Mouse (Mus musculus): ENCODE results near the gene Tenm4. TPM values are rescaled to one million over a fixed set of nuclear protein-coding genes. Genes with fewer than 3 reads are reported as not detected.

Tenm4 gene
- polyA plus RNA-seq, 1 experiment from 2014 or later: 48.9 TPM

DNA sequence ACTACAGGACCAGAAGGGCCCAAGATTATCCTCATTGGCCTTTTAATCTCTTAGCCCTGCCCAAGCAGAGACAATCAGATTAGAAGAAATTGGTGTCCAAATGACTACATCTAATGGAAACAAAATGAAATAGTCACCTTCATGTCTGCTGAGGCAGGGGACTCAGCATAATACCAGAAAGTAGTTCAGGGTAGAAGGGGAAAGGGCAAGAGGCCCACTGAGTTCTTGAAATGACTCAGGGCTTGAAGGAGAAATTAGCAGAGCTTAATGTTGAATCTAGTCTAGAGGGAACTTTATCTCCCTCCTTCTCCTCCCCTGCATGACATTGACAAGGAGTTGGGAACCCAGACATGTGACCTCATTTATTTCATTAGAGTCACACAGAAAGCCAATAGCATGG is 643.5 kb downstream of the Tenm4 start:
- no peak overlapping the region for H3K4me2 ChIP-seq (ENCODE audit: low read length)
- DNase-seq (ENCODE audit: low spot score) (no peak), ATAC-seq (no peak)
- H3K36me3 ChIP-seq (ENCODE audit: control insufficient read depth, insufficient read depth, low read length): peaks cover 5% of the 10 kb centered on the region; the same call in 1 of the 2 replicates
- H3K9me3 ChIP-seq (replicated peaks; ENCODE audit: control insufficient read depth, low read length): no peaks in the 10 kb centered on the region
- no peak overlapping the region for H3K27ac ChIP-seq (ENCODE audit: low read depth, low read length)
- H3K4me1 ChIP-seq (ENCODE audit: control insufficient read depth, insufficient read depth, low read length): peaks cover 5% of the 10 kb centered on the region; the same call in 1 of the 2 replicates
- H3K27me3 ChIP-seq (replicated peaks; ENCODE audit: control insufficient read depth, insufficient read depth, low read length): no peaks in the 10 kb centered on the region
- no peak overlapping the region for H3K9ac ChIP-seq (ENCODE audit: low read length)
- no peak overlapping the region for H3K4me3 ChIP-seq (ENCODE audit: low read depth, low read length)

DNA sequence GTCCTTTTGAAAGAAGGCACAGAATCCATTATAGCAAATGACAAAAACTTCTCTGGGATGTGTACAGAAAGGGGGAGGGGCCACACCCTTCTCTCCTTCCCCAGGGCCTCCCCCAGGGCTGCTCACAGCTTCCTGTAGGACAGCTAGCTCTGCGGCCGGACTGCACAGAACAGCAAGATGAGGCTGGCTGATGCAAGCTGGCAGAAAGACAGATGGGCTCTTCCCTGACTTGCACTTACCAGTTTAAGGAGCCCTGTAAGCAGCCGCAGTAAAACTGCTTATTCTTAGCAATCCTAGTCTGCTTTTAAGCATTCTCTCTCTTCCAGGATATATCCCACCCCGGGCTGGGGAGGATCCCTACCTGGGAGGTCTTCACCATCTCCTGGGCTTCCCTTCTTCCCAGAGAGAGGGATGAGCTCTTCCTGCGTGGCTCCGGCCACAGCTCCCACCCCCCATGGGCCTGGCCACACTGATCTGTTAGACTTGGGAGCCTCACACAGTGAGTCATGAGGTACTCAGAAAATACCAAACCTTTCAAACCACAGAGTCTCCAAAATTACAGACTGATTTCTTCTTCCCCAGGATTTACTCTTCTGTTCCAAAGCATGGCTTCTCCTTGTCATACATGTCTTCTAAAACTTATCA is 646.1 kb downstream of the Tenm4 start:
- Histone ChIP-seq H3K4me2 (ENCODE audit: low read length) (no peak overlapping the region), H3K4me1 (ENCODE audit: control insufficient read depth, insufficient read depth, low read length) (peaks cover 5% of the 10 kb centered on the region; the same call in 1 of the 2 replicates), H3K4me3 (ENCODE audit: low read depth, low read length) (no peak overlapping the region), H3K9me3 (replicated peaks; ENCODE audit: control insufficient read depth, low read length) (no peaks in the 10 kb centered on the region), H3K27me3 (replicated peaks; ENCODE audit: control insufficient read depth, insufficient read depth, low read length) (no peaks in the 10 kb centered on the region), H3K36me3 (ENCODE audit: control insufficient read depth, insufficient read depth, low read length) (no peaks in the 10 kb centered on the region), H3K27ac (ENCODE audit: low read depth, low read length) (peak overlapping the region; percentile 29; the same call in 1 of the 2 replicates), H3K9ac (ENCODE audit: low read length) (0 out of 2 replicates have a peak overlapping the region, but pooled peaks have one; percentile 9)
- ATAC-seq (peak; percentile 26; the same call in 1 of the 2 replicates), DNase-seq (ENCODE audit: low spot score) (no peak)
- 46% methylated on average over 6 of the region's 6 CpGs for WGBS

DNA sequence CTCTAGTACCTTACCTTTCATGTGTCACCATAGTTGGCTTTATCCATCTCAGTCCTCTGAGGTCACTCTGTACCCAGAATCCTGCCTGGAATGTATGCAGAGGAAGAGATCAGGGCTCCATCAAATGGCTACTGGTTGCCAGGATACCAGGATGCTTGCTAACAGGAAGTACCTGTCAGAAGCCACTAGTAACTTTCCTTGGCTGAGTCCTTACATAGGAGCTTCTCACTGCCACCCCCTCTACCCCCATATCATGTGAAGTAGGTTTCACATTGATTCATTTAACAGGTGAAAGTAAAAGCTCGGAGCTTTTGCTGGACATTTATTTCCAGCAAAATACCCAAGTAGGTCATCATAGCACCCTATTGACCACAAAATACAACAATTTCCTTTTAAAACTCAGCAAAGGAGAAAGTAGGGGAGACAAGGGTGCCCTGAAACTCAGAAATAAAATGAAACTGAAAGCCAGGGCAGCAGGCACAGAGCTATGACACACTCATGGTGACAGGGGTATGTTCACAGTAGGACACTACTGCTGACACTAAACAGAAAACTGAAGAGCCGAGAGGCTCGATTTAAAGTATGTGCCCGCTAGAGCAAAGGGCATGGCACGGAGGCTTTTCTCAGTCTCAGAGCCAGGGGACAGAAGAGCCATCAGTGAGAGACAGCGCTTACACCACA is 647.3 kb downstream of the Tenm4 start:
- Histone ChIP-seq H3K9ac (ENCODE audit: low read length) (no peak overlapping the region), H3K4me1 (ENCODE audit: control insufficient read depth, insufficient read depth, low read length) (peaks cover 5% of the 10 kb centered on the region; the same call in 1 of the 2 replicates), H3K27me3 (replicated peaks; ENCODE audit: control insufficient read depth, insufficient read depth, low read length) (no peaks in the 10 kb centered on the region), H3K4me2 (ENCODE audit: low read length) (no peak overlapping the region), H3K9me3 (replicated peaks; ENCODE audit: control insufficient read depth, low read length) (no peaks in the 10 kb centered on the region), H3K27ac (ENCODE audit: low read depth, low read length) (no peak overlapping the region), H3K36me3 (ENCODE audit: control insufficient read depth, insufficient read depth, low read length) (no peaks in the 10 kb centered on the region), H3K4me3 (ENCODE audit: low read depth, low read length) (no peak overlapping the region)
- ATAC-seq (no peak), DNase-seq (ENCODE audit: low spot score) (no peak)
- WGBS: 95% methylated on average over 6 of the region's 6 CpGs

DNA sequence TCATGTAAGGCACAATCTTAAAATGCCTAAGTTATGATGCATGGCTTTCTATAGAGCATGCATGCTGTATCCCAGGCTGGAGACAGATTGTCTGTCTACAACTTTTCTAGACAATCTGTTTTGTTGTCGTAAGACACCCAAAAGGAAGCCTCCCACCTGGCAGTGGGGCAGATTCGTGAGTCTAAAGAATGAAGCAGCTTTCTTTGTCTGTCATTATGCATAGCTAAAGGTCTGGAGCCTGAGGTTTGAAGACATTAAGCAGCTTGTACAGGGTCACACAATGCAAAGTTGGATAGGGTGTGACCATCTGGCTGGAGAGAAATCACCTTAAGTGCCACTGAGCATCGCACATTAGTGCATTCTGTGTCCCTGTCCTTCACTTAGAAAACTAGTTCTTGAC is 648.5 kb downstream of the Tenm4 start:
- H3K9ac ChIP-seq (ENCODE audit: low read length): no peak overlapping the region
- no peak overlapping the region for H3K27ac ChIP-seq (ENCODE audit: low read depth, low read length)
- no peak for ATAC-seq
- H3K4me3 ChIP-seq (ENCODE audit: low read depth, low read length): no peak overlapping the region
- peaks cover 4% of the 10 kb centered on the region; the same call in 1 of the 2 replicates for H3K36me3 ChIP-seq (ENCODE audit: control insufficient read depth, insufficient read depth, low read length)
- H3K4me2 ChIP-seq (ENCODE audit: low read length): no peak overlapping the region
- no peaks in the 10 kb centered on the region for H3K27me3 ChIP-seq (replicated peaks; ENCODE audit: control insufficient read depth, insufficient read depth, low read length)
- WGBS: 68% methylated on average over 3 of the region's 3 CpGs
- no peak for DNase-seq (ENCODE audit: low spot score)
- H3K4me1 ChIP-seq (ENCODE audit: control insufficient read depth, insufficient read depth, low read length): peaks cover 5% of the 10 kb centered on the region; the same call in 1 of the 2 replicates
- no peaks in the 10 kb centered on the region for H3K9me3 ChIP-seq (replicated peaks; ENCODE audit: control insufficient read depth, low read length)

DNA sequence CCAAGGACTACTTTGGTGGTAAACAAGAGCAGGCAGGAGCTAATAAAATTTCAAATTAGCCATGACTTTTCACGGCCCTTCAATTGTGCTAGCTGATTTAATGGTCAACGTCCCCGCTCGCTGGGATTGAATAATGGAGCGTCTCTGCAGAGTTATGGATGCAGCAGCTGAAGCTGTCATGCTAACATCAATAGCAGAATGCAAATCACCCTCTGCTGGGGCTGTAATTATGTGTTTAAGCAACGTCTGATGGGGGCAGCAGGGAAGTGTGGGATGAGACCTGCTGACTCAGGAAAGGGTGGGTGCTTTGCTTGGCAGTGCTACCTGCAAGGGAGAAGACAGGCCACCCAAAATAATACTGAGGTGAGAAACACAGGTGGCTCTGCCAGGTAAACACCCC is 649.3 kb downstream of the Tenm4 start:
- no peak overlapping the region for H3K27ac ChIP-seq (ENCODE audit: low read depth, low read length)
- no peaks in the 10 kb centered on the region for H3K9me3 ChIP-seq (replicated peaks; ENCODE audit: control insufficient read depth, low read length)
- DNase-seq (ENCODE audit: low spot score) (peak; percentile 73), ATAC-seq (peak; percentile 78)
- H3K36me3 ChIP-seq (ENCODE audit: control insufficient read depth, insufficient read depth, low read length): peaks cover 4% of the 10 kb centered on the region; the same call in 1 of the 2 replicates
- WGBS: 41% methylated on average over 6 of the region's 6 CpGs
- peaks cover 5% of the 10 kb centered on the region; the same call in 1 of the 2 replicates for H3K4me1 ChIP-seq (ENCODE audit: control insufficient read depth, insufficient read depth, low read length)
- no peak overlapping the region for H3K4me3 ChIP-seq (ENCODE audit: low read depth, low read length)
- no peak overlapping the region for H3K4me2 ChIP-seq (ENCODE audit: low read length)
- no peak overlapping the region for H3K9ac ChIP-seq (ENCODE audit: low read length)
- no peaks in the 10 kb centered on the region for H3K27me3 ChIP-seq (replicated peaks; ENCODE audit: control insufficient read depth, insufficient read depth, low read length)

DNA sequence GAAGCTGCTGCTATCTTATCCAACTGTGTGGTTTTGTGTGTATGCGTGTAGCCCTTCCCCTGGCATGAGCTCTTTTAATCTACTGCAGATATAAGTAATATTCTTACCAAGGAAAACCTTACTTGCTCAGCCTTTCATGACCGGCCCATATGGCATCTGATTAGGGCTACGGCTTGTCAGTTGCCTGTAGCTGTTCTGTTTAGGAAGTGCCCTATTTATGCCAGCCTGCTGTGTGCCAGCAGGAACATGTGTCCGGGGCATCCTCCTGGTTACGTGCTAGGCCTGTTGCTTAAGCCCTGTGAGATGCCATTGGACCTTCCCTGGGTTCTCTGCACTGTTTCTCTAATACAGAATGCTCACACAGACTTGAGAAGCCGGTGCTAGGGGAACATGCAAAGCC is 655.1 kb downstream of the Tenm4 start:
- Histone ChIP-seq H3K4me2 (ENCODE audit: low read length) (no peak overlapping the region), H3K27ac (ENCODE audit: low read depth, low read length) (0 out of 2 replicates have a peak overlapping the region, but pooled peaks have one; percentile 35), H3K4me3 (ENCODE audit: low read depth, low read length) (no peak overlapping the region), H3K27me3 (replicated peaks; ENCODE audit: control insufficient read depth, insufficient read depth, low read length) (no peaks in the 10 kb centered on the region), H3K36me3 (ENCODE audit: control insufficient read depth, insufficient read depth, low read length) (peaks cover 22% of the 10 kb centered on the region; the same call in 1 of the 2 replicates), H3K9ac (ENCODE audit: low read length) (no peak overlapping the region), H3K4me1 (ENCODE audit: control insufficient read depth, insufficient read depth, low read length) (peaks cover 3% of the 10 kb centered on the region; the same call in 1 of the 2 replicates), H3K9me3 (replicated peaks; ENCODE audit: control insufficient read depth, low read length) (no peaks in the 10 kb centered on the region; the same call in 1 of the 2 replicates)
- WGBS: 64% methylated on average over 6 of the region's 6 CpGs
- DNase-seq (ENCODE audit: low spot score): no peak
- no peak for ATAC-seq

DNA sequence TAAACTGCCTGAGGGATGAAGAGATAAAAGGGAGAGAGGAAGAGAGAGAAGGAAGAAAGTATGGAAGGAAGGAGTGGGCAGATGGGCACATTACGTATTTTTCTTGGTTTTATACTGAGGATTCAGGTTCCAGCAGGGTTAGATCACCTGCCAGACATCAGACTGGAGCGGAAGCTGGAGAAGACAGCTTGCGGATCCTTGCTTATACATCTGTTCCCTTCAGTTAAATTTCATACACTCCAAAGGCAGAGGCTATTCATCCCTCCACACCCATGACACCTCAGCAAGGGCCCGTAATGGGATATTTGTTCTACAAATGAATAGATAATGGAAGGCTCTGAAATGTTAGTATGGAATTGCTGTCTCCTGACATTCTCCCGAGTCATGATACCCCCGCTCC is 655.6 kb downstream of the Tenm4 start:
- Histone ChIP-seq H3K27ac (ENCODE audit: low read depth, low read length) (no peak overlapping the region), H3K9ac (ENCODE audit: low read length) (no peak overlapping the region)
- no peak for ATAC-seq

DNA sequence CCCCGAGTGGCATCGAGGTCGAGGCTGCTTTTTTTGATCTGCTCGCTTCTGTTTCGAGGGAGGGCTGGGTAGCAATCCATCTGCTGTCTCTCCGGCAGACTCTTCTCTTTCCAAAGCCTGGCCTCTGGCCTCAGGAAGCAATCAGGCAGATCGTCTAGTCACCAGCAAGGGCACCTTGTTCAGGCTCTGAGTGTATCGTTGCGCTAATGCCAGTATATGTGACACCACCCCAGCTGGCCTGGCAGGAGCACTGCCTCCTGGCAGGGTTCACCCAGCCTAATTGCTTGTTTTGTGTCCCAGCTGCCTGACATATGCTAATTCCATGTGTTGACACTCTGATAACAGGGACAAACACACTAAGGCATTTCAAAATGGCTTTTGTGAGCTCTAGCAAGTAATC is 661.5 kb downstream of the Tenm4 start:
- H3K4me1 ChIP-seq (ENCODE audit: control insufficient read depth, insufficient read depth, low read length): peaks cover 43% of the 10 kb centered on the region
- WGBS: 18% methylated on average over 9 of the region's 9 CpGs
- no peak overlapping the region for H3K9ac ChIP-seq (ENCODE audit: low read length)
- DNase-seq (ENCODE audit: low spot score): peak; percentile 94
- no peaks in the 10 kb centered on the region for H3K27me3 ChIP-seq (replicated peaks; ENCODE audit: control insufficient read depth, insufficient read depth, low read length)
- H3K9me3 ChIP-seq (replicated peaks; ENCODE audit: control insufficient read depth, low read length): no peaks in the 10 kb centered on the region; the same call in 1 of the 2 replicates
- H3K27ac ChIP-seq (ENCODE audit: low read depth, low read length): peak overlapping the region; percentile 83
- H3K36me3 ChIP-seq (ENCODE audit: control insufficient read depth, insufficient read depth, low read length): peaks cover 8% of the 10 kb centered on the region; the same call in 1 of the 2 replicates
- no peak overlapping the region for H3K4me2 ChIP-seq (ENCODE audit: low read length)
- no peak overlapping the region for H3K4me3 ChIP-seq (ENCODE audit: low read depth, low read length)
- ATAC-seq: peak; percentile 93

More for the DNA sequence above, 655.6 kb downstream of the Tenm4 start:
- H3K9me3 ChIP-seq (replicated peaks; ENCODE audit: control insufficient read depth, low read length): no peaks in the 10 kb centered on the region; the same call in 1 of the 2 replicates
- H3K27me3 ChIP-seq (replicated peaks; ENCODE audit: control insufficient read depth, insufficient read depth, low read length): no peaks in the 10 kb centered on the region
- H3K4me3 ChIP-seq (ENCODE audit: low read depth, low read length): no peak overlapping the region
- H3K4me1 ChIP-seq (ENCODE audit: control insufficient read depth, insufficient read depth, low read length): peaks cover 8% of the 10 kb centered on the region; the same call in 1 of the 2 replicates
- H3K4me2 ChIP-seq (ENCODE audit: low read length): no peak overlapping the region
- 91% methylated on average over 6 of the region's 6 CpGs for WGBS
- H3K36me3 ChIP-seq (ENCODE audit: control insufficient read depth, insufficient read depth, low read length): peaks cover 22% of the 10 kb centered on the region; the same call in 1 of the 2 replicates
- no peak for DNase-seq (ENCODE audit: low spot score)
